Mouse (Mus musculus) forebrain, embryonic 14.5 days (tissue): ENCODE results near the gene Dnah7c. TPM values are rescaled to one million over a fixed set of nuclear protein-coding genes. Genes with fewer than 3 reads are reported as not detected.

Experiments used
- ATAC-seq: fragments of 200-750 bp; cut with Nextera tagmentation; 2 replicates; pipeline ENCODE4 v1.8.0; 2017; ENCODE audit warnings: mild to moderate bottlenecking, moderate library complexity
- DNase-seq: peaks from one replicate; pipeline ENCODE4 v3.0.0-alpha.2; 2015; ENCODE audit warnings: low spot score
- H3K27ac ChIP-seq: fragments of 300-500 bp; sonication (generic); 2 replicates; pipeline ENCODE4 v1.5.1; 2014; ENCODE audit warnings: low read depth, mild to moderate bottlenecking, control low read depth, low read length, moderate library complexity
- H3K27me3 ChIP-seq: fragments of 300-500 bp; sonication (generic); replicated peaks from 2 replicates; pipeline ENCODE4 v1.6.1; 2014; ENCODE audit warnings: low read length, control low read depth, mixed read lengths; ENCODE audit not compliant: control insufficient read depth, insufficient read depth
- H3K36me3 ChIP-seq: fragments of 300-500 bp; sonication (generic); 2 replicates; pipeline ENCODE4 v1.6.1; 2014; ENCODE audit warnings: low read length, control low read depth; ENCODE audit not compliant: control insufficient read depth, insufficient read depth
- H3K4me1 ChIP-seq: fragments of 300-500 bp; sonication (generic); 2 replicates; pipeline ENCODE4 v1.6.1; 2014; ENCODE audit warnings: antibody characterized with exemption, low read length, control low read depth; ENCODE audit not compliant: control insufficient read depth, insufficient read depth
- H3K4me2 ChIP-seq: fragments of 300-500 bp; sonication (generic); 2 replicates; pipeline ENCODE4 v1.6.1; 2014; ENCODE audit warnings: mild to moderate bottlenecking, control low read depth, low read length
- H3K4me3 ChIP-seq: fragments of 300-500 bp; sonication (generic); 2 replicates; pipeline ENCODE4 v1.5.1; 2014; ENCODE audit warnings: low read depth, low read length, control low read depth
- H3K9ac ChIP-seq: fragments of 300-500 bp; sonication (generic); 2 replicates; pipeline ENCODE4 v1.6.1; 2014; ENCODE audit warnings: mild to moderate bottlenecking, low read length, control low read depth, moderate library complexity
- H3K9me3 ChIP-seq: fragments of 300-500 bp; sonication (generic); replicated peaks from 2 replicates; pipeline ENCODE4 v1.6.1; 2016; ENCODE audit warnings: low read length, control low read depth, mixed read lengths; ENCODE audit not compliant: control insufficient read depth
- WGBS: fragments of 180-500 bp; shearing (Covaris S2); extraction: QIAGEN DNeasy Blood & Tissue Kit; methylation state at CpG from one replicate; pipeline ENCODE4 v1.1.7; 2014; 5-methylcytosine and 5-hydroxymethylcytosine counted together
- polyA plus RNA-seq: library from polyadenylated mRNA; unstranded; fragments of >200 nt; fragmentation: Nextera tagmentation; extraction: Ambion mirVana; gene quantifications from 2 replicates; pipeline ENCODE4 v1.2.1, GENCODE M21; 2014

Gene Dnah7c
- polyA plus RNA-seq, 1 experiment from 2014 or later: 0.11 TPM

DNA sequence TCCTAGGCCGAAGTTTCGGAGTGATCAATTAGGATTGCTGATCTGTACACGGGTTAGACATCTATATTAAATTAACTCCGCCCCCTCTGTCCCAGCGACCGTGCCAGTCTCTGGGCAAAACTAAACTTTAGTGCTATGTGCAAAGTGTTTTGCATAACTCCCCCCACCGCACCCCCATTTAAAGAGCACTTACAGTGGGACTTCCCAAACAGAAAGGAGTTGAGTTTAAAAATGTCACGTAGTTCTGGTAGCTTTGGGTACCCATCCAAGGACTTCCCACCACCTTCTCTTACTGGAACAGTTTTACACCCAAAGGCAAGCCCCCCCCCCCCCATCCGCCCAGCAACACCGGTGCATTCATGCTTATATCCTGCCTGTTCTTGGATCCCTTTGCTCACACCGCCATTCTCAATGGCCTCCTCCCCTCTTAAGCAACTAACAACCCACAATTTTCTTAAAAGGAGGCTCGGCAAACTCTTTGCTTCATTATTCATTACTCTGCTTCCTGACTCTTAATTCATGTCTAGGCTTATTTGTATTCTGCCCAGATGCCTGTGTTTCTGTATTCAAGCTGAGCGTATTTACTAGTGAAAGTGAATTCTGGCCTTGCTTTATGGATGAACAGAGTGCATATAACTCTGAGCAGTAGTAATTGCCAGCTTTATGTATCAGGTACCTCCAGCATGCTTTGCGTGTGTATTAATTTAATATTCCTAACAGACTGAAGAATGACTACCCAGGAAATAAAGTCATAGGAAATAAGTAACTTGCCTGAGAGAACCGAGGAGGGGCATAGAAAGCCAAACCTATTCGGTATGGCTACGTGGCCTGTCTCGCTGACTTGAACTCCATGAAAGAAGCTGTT lies 428.9 kb downstream of the Dnah7c start:
- 18% methylated on average over 18 of the region's 18 CpGs for WGBS
- Histone ChIP-seq H3K9ac (peak overlapping the region; percentile 54), H3K4me1 (peaks cover 16% of the 10 kb centered on the region), H3K9me3 (no peaks in the 10 kb centered on the region), H3K4me3 (peak overlapping the region; percentile 87), H3K27ac (peak overlapping the region; percentile 99), H3K36me3 (no peaks in the 10 kb centered on the region), H3K27me3 (no peaks in the 10 kb centered on the region), H3K4me2 (peak overlapping the region; percentile 45)
- ATAC-seq (peak; percentile 3; the same call in 1 of the 2 replicates), DNase-seq (peak; percentile 64)

DNA sequence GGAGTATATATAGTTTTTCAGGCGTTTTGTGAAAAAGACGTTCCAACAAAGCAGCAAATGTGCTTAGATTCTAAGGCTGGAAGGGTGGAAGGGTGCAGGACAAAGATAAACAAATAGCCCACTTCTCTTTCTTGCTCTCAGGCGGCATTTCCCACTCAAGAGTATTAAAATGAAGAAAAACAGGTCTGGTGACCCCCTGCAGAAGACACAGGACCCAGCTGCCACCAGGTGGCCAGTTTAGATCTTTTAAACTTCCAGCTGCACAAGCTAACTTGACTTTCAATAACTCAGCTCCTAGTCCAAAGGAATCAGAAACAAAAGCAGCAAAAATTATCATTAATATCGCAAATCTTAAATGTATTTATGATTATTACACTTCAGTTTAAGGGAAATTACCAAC lies 431.1 kb downstream of the Dnah7c start:
- H3K27me3 ChIP-seq: no peaks in the 10 kb centered on the region
- WGBS: 72% methylated on average over 4 of the region's 4 CpGs
- DNase-seq: no peak

More for the DNA sequence above, 431.1 kb downstream of the Dnah7c start:
- no peak overlapping the region for H3K4me3 ChIP-seq
- no peak for ATAC-seq
- no peak overlapping the region for H3K9ac ChIP-seq
- H3K27ac ChIP-seq: no peak overlapping the region
- H3K4me2 ChIP-seq: no peak overlapping the region
- H3K9me3 ChIP-seq: no peaks in the 10 kb centered on the region
- H3K36me3 ChIP-seq: no peaks in the 10 kb centered on the region
- peaks cover 12% of the 10 kb centered on the region for H3K4me1 ChIP-seq
